Mouse (Mus musculus) embryonic fibroblast, embryonic 13.5 days (primary cell): ENCODE data around the gene Ahnak.

Experiments used
- CTCF ChIP-seq: IDR thresholded peaks from 2 replicates; pipeline ENCODE4 v1.5.1; 2011; ENCODE audit warnings: mild to moderate bottlenecking, control low read depth, low read length, moderate library complexity, borderline replicate concordance; ENCODE audit not compliant: insufficient read depth
- POLR2A ChIP-seq: IDR thresholded peaks from 2 replicates; pipeline ENCODE4 v1.6.1; 2011; ENCODE audit warnings: low read depth, mild to moderate bottlenecking, control low read depth, low read length, moderate library complexity

DNA sequence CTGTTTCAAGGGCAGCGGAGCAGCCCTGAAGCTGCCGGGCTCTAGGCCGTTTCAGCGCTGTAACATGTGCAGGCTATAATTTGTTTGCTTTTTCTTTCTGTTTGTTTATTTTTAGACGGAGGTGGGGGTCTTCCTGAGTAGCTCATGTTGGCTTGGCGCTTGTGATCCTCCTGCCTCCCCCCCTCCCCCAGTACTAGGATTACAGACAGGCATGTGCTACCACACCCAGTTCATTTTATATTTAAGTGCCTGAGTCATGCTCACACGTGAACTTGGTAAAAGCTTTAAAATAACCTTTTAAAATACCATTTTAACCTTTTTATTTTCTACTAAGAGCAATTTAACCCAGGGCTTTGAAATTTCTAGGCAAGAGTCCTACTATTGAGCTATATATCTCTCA lies 50.8 kb downstream of the Ahnak start:
- no peak for TF ChIP-seq POLR2A
- no peak for TF ChIP-seq CTCF
